Mouse (Mus musculus) granulocyte monocyte progenitor cell, adult 5-6 weeks (primary cell): ENCODE data around the gene Olfr1094. TPM values are rescaled to one million over a fixed set of nuclear protein-coding genes. Genes with fewer than 3 reads are reported as not detected.

Experiments used
- ATAC-seq: replicated peaks from 2 replicates; pipeline ENCODE4 v1.8.0; 2016; ENCODE audit warnings: mild to moderate bottlenecking, moderate TSS enrichment, inconsistent platforms; ENCODE audit not compliant: poor library complexity, severe bottlenecking
- total RNA-seq, 2 experiments: library from RNA; stranded (forward) in 1 of 2; stranded (reverse) in 1 of 2; fragments of 200-712, 200-1000 nt in 1 of 2; fragments of >200 nt in 1 of 2; fragmentation: Nextera tagmentation in 1 of 2; gene quantifications; 2 replicates each; pipeline ENCODE4 v1.2.3; 2014 to 2017

Olfr1094 gene
- total RNA-seq (2014; fragmentation: Nextera tagmentation) (not detected in 2 replicates), total RNA-seq (2017) (not detected in 2 replicates)

GRCm38 (mm10) chr2:86824363-86824762, at the start of gene Olfr1094:
TSS of gene Olfr1094 (plus strand) at chr2:86824663.
- no peak for ATAC-seq

DNA sequence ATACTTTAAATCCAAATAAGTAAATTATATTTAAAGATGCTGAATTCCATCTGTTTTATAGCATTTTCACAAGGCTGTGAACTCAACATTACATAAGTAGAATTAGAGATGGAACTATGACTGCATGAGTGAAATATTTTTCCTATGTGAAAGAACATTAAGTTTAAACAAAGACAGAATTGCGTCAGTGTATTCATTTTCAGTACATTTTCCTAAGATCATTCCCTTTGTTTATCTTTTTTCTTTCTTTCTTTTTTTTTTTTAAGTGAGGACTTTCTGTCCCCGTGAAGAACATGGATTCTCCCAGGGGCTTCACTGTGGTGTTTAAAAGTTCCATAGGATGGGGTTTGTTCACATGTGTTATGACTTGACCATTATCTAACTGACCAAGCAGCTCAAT, 42.3 kb upstream of the Olfr1094 start, which contains the start of gene Olfr1093:
TSS of gene Olfr1093 (plus strand) at position 301 of the 400 bp plus-strand sequence.
- no peak for ATAC-seq

DNA sequence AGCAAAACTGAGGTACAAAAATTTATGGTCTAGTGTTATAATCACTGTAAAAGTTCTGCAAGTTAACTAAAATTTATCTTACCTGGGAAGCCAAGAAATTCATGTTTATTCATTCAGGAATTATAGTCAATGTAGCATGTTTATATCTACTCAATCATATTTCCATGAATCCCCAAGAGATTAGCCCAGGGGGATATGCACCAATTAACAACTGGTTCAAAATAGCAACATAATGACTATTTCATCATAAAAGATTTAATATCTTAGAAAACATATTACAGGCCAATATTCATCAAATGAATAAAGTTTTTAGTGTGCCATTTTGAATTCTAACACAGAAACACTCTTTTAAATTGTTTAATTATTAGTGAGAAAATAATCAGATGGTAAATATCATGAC, 14.5 kb upstream of the Olfr1094 start, which contains the start of gene Olfr141:
TSS of gene Olfr141 (minus strand) at position 101 of the 400 bp plus-strand sequence.
- no peak for ATAC-seq

GRCm38 (mm10) chr2:86851596-86851995, 27.1 kb downstream of the Olfr1094 start, which contains the start of gene Olfr1095:
TSS of gene Olfr1095 (minus strand) at chr2:86851696.
- no peak for ATAC-seq

- no peak for ATAC-seq
Observed at GRCm38 (mm10) chr2:86874702-86875101, 50.2 kb downstream of the Olfr1094 start, which contains the start of gene Gm13723. TSS of gene Gm13723 (minus strand) at chr2:86874802.

Other genes starting within 250 kb of the Olfr1094 start
- not detected in 2 replicates for gene Olfr1082, start 225.7 kb upstream of the Olfr1094 start, total RNA-seq (2014; fragmentation: Nextera tagmentation)
- not detected in 2 replicates for gene Olfr1082, start 225.7 kb upstream of the Olfr1094 start, total RNA-seq (2017)
- not detected in 2 replicates for gene Olfr1084, start 184.9 kb upstream of the Olfr1094 start, total RNA-seq (2014; fragmentation: Nextera tagmentation)
- not detected in 2 replicates for gene Olfr1084, start 184.9 kb upstream of the Olfr1094 start, total RNA-seq (2017)
- not detected in 2 replicates for gene Olfr1085, start 162.6 kb upstream of the Olfr1094 start, total RNA-seq (2014; fragmentation: Nextera tagmentation)
- gene Olfr1085, start 162.6 kb upstream of the Olfr1094 start, total RNA-seq (2017), result not detected in 2 replicates
- not detected in 2 replicates for gene Olfr1086, start 144.6 kb upstream of the Olfr1094 start, total RNA-seq (2014; fragmentation: Nextera tagmentation)
- gene Olfr1086, start 144.6 kb upstream of the Olfr1094 start, total RNA-seq (2017), result not detected in 2 replicates
- not detected in 2 replicates for gene Olfr1087, start 126.3 kb upstream of the Olfr1094 start, total RNA-seq (2014; fragmentation: Nextera tagmentation)
- gene Olfr1087, start 126.3 kb upstream of the Olfr1094 start, total RNA-seq (2017), result not detected in 2 replicates
- gene Olfr1089, start 91.0 kb upstream of the Olfr1094 start, total RNA-seq (2014; fragmentation: Nextera tagmentation), result not detected in 2 replicates
- gene Olfr1089, start 91.0 kb upstream of the Olfr1094 start, total RNA-seq (2017), result not detected in 2 replicates
- gene Olfr1090, start 65.7 kb upstream of the Olfr1094 start, total RNA-seq (2014; fragmentation: Nextera tagmentation), result not detected in 2 replicates
- gene Olfr1090, start 65.7 kb upstream of the Olfr1094 start, total RNA-seq (2017), result not detected in 2 replicates
- gene Olfr1093, start 42.2 kb upstream of the Olfr1094 start, total RNA-seq (2014; fragmentation: Nextera tagmentation), result not detected in 2 replicates
- gene Olfr1093, start 42.2 kb upstream of the Olfr1094 start, total RNA-seq (2017), result not detected in 2 replicates
- not detected in 2 replicates for gene Olfr141, start 14.6 kb upstream of the Olfr1094 start, total RNA-seq (2014; fragmentation: Nextera tagmentation)
- gene Olfr141, start 14.6 kb upstream of the Olfr1094 start, total RNA-seq (2017), result not detected in 2 replicates
- gene Olfr1095, start 27.0 kb downstream of the Olfr1094 start, total RNA-seq (2014; fragmentation: Nextera tagmentation), result not detected in 2 replicates
- not detected in 2 replicates for gene Olfr1095, start 27.0 kb downstream of the Olfr1094 start, total RNA-seq (2017)
- not detected in 2 replicates for gene Gm13723, start 50.1 kb downstream of the Olfr1094 start, total RNA-seq (2014; fragmentation: Nextera tagmentation)
- gene Gm13723, start 50.1 kb downstream of the Olfr1094 start, total RNA-seq (2017), result not detected in 2 replicates
- gene Olfr1097, start 67.6 kb downstream of the Olfr1094 start, total RNA-seq (2014; fragmentation: Nextera tagmentation), result not detected in 2 replicates
- gene Olfr1097, start 67.6 kb downstream of the Olfr1094 start, total RNA-seq (2017), result not detected in 2 replicates
- gene Olfr1098, start 99.9 kb downstream of the Olfr1094 start, total RNA-seq (2014; fragmentation: Nextera tagmentation), result not detected in 2 replicates
- gene Olfr1098, start 99.9 kb downstream of the Olfr1094 start, total RNA-seq (2017), result not detected in 2 replicates
- gene Olfr1099, start 136.0 kb downstream of the Olfr1094 start, total RNA-seq (2014; fragmentation: Nextera tagmentation), result not detected in 2 replicates
- gene Olfr1099, start 136.0 kb downstream of the Olfr1094 start, total RNA-seq (2017), result not detected in 2 replicates
- gene Olfr1100, start 155.3 kb downstream of the Olfr1094 start, total RNA-seq (2014; fragmentation: Nextera tagmentation), result not detected in 2 replicates
- not detected in 2 replicates for gene Olfr1100, start 155.3 kb downstream of the Olfr1094 start, total RNA-seq (2017)
- gene Olfr1101, start 166.6 kb downstream of the Olfr1094 start, total RNA-seq (2014; fragmentation: Nextera tagmentation), result not detected in 2 replicates
- gene Olfr1101, start 166.6 kb downstream of the Olfr1094 start, total RNA-seq (2017), result not detected in 2 replicates
- not detected in 2 replicates for gene Olfr1102, start 173.7 kb downstream of the Olfr1094 start, total RNA-seq (2014; fragmentation: Nextera tagmentation)
- gene Olfr1102, start 173.7 kb downstream of the Olfr1094 start, total RNA-seq (2017), result not detected in 2 replicates
- gene Olfr1104, start 202.4 kb downstream of the Olfr1094 start, total RNA-seq (2014; fragmentation: Nextera tagmentation), result not detected in 2 replicates
- gene Olfr1104, start 202.4 kb downstream of the Olfr1094 start, total RNA-seq (2017), result not detected in 2 replicates
- not detected in 2 replicates for gene Olfr1105, start 211.9 kb downstream of the Olfr1094 start, total RNA-seq (2014; fragmentation: Nextera tagmentation)
- not detected in 2 replicates for gene Olfr1105, start 211.9 kb downstream of the Olfr1094 start, total RNA-seq (2017)
- not detected in 2 replicates for gene Olfr1106, start 227.6 kb downstream of the Olfr1094 start, total RNA-seq (2014; fragmentation: Nextera tagmentation)
- gene Olfr1106, start 227.6 kb downstream of the Olfr1094 start, total RNA-seq (2017), result not detected in 2 replicates